Mouse (Mus musculus) liver, adult 2 months (tissue): ENCODE measurements around the gene Gm10959.

Source experiments
- CTCF ChIP-seq: fragments of 200-500 bp; IDR thresholded peaks from 2 replicates; pipeline ENCODE4 v1.5.1; 2011; ENCODE audit warnings: low read depth, low read length, control low read depth
- POLR2A ChIP-seq: fragments of 200-500 bp; IDR thresholded peaks from 2 replicates; pipeline ENCODE4 v1.6.1; 2011; ENCODE audit warnings: low read length, control low read depth; ENCODE audit not compliant: insufficient read depth; ENCODE audit errors: extremely low read depth

GRCm38 (mm10) chr3:122903746-122904433, 15.3 kb downstream of the Gm10959 start:
- TF ChIP-seq POLR2A = no peak
- TF ChIP-seq CTCF = peak; percentile 69
